Mouse (Mus musculus) spleen, postnatal 10 days (tissue): ENCODE measurements around the gene Ints3.

Source experiments
- DNase-seq, 2 experiments: peaks; one replicate each; pipeline ENCODE4 v3.0.0; 2021 to 2022; ENCODE audit warnings: low spot score in 2 of 2

Gene Ints3

GRCm38 (mm10) chr3:90391004-90391403 lies 42.4 kb downstream of the Ints3 start:
- DNase-seq: no peak

DNA sequence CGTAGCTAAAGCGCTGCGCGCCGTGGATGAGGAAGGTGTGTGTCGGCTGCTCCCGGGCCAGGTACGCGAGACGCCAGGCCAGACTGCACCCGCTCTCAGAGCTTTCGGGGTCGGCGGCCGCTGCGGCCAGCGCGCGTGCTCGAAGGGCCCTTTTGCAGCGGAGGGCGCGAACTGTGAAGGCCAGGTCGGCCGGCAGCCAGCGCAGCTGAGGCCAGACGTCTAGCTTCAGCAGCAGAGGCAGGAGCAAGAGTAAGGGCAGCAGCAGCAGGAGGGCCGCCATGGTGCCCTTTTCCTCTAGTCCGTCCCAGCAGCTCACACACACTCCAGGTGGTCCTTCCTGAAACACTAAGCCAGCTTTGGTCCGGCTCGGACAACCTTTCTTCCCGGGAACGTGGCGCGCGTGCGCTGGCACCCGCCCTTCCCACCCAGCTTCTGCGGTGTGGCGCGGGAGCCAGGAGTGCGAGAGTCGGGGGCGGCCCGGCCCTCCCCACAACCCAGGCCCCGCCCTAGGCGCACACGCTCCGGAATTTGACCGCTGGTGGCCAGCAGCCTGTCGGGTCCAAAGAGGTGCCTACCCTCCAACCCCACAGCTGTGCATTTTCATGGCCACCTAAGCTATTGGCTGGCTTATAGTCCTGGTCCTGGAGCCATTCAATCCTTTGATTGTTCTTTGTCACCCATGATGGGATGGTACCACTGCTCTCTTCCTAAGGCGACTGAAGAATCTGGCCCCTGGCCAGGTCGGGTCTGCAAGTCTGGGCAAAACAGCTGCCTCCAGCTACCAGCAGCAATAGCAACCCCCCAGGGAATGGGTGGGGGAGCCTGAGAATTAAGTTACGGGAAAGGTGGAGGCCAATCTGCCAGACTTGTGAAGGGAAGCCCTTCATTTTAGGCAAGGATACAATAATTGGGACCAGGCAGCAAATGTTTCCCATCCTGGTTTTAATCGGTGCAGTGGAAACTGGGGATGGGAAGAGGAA lies 43.6 kb downstream of the Ints3 start, which contains the start of gene Slc27a3:
Gene Slc27a3, minus strand, starts transcription at position 428 of the 980 bp plus-strand sequence.
- no peak for DNase-seq

DNA sequence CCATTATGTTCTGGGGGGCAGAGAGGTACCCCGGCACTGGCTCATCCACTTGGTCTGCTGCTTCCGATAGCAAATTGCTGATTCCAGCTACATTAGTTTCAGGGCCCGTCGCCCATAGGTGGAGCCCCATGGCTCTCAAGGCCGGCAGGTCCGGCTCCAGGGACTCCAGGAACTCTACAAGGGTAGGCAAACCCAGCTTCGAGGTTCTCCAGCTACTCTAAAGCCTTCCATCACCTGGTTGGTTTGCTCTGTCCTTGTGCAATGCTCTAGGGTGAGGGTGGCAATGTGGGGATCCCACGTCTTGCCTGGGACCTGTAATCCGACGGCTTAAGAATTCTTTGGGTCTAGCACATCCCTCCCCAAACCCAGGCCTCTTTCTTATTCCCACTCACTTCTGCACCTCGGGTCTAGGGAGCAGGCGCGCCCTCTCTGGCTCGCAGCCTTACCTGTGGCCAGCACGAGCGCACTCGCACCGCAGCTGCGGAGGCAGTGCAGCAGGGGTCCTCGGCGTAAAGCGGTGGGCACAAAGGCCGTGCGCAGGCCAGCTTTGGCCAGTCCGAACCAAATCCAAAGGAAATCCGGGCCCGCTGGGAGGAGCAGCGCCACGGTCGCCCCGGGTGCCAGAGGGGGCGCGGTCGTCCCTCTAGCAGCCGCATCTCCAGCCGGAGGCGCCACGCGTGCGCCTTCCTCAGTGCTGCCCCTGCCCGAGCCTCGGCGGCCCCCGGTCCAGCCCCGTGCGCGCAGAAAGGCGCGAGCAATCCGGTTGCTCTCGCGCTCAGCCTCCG lies 44.5 kb downstream of the Ints3 start:
- DNase-seq: no peak

DNA sequence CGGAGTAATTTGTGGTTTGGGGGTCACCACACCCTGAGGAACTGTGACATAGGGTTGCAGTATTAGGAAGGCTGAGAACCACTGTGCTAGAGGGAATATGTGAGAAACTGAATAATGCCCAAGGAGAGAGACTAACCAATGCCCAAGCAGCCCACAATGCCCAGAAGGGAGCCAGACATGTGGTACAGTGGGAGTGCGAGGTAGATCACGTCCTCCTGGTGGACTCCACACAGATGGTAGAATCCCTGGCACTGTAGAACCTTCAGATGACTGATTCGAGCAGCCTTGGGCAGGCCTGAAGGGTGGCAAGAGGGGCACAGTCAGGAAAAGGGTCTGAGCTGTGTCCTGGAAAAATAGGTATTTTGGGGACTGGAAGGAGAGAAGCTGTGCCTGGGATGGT lies 45.2 kb downstream of the Ints3 start:
- no peak for DNase-seq

- no peak for DNase-seq
Observed at GRCm38 (mm10) chr3:90387483-90387882, 45.9 kb downstream of the Ints3 start.

GRCm38 (mm10) chr3:90386817-90387216 lies 46.6 kb downstream of the Ints3 start:
- DNase-seq: no peak

- no peak for DNase-seq
Observed at GRCm38 (mm10) chr3:90384851-90385375, 48.5 kb downstream of the Ints3 start.

GRCm38 (mm10) chr3:90383690-90384089 lies 49.7 kb downstream of the Ints3 start:
- DNase-seq: peak in 1 of 2 experiments; percentile 59

GRCm38 (mm10) chr3:90381727-90382126 lies 51.7 kb downstream of the Ints3 start:
- no peak for DNase-seq

DNA sequence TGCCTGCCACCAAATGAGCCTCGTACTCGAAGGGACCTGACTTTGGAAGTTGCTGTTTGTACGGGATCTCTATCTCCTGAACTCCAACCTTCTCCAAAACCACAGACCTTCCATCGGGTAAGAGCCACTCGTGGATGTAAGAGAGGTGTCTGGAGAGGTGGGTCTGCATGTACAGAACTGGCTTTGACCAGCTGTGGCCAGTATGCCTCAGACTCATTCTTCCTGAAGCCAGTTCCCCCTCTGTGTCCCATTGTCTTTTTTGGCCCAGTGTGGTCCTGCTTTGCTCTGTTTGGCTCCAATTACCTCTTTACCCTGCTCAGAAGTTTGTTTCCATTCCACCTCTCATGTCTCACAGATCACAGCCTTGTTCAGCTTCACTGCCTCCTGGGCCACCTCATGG lies 54.9 kb downstream of the Ints3 start:
- DNase-seq: no peak

GRCm38 (mm10) chr3:90376247-90376585 lies 57.2 kb downstream of the Ints3 start:
- no peak for DNase-seq

GRCm38 (mm10) chr3:90375562-90376246 lies 57.7 kb downstream of the Ints3 start:
- DNase-seq: no peak

DNA sequence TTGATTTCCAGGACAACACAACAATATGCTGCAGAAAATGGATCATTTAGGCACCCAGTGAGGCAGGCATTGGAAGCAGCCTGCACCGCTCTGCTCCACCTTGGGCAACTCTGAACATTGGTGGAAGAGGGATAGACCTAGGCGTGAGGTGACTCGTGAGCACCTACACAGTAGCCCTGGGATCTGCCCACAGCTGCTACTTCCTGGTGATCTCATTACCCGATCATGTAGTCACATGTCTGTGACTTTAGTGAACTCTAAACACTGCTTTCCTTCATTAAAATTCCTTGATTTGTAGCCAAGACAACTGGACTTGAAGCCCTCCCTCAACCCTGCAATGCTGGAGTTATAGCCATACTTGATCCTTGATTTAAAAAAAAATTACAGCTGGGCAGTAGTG lies 59.1 kb downstream of the Ints3 start:
- DNase-seq: no peak

DNA sequence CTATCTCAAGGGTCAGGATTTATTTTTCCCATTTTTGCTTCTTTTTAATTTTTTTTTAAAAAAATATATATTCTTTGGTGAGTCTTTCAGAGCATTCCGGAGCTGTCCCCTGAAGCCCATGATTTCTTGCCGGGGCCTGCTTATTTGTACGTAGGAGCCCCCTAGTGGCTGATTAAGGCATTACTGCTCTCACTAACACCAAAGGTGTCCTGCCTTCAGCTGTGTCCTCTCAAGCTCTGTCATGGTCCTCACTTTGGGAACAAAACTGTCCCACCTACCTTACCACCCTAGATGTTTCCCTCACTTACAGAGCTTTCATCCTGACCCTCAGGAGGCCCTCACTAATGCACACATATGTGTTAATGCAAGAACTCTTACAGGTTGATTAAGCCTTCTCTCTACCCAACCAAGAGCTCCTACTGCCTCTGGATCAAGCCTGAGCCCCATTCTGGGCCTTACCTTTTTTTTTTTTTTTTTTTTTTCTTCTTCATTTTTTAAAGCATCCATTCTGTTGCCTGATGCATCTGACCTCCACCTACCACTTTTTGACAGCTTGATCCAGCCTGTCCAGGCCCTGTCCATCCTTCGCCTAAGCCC lies 59.9 kb downstream of the Ints3 start:
- DNase-seq: peak; percentile 77 to 87

DNA sequence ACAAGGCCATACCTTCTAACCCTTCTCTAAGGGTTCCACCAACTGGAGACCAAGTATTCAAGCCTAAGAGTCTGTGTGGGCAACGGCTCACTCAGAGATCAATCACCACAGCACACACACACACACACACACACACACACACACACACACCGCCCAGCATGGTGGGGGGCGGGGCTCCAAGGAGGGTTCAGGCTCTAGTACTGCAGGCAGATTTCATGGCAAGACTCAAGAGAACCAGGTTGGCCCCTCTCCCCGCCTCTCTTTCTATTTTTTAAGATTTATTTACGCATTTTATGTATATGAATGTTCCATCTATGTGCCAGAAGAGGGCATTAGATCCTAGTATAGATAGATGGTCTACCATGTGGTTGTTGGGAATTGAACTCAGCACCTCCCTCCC lies 60.6 kb downstream of the Ints3 start:
- DNase-seq: no peak

- no peak for DNase-seq
Observed at GRCm38 (mm10) chr3:90371857-90372256, 61.6 kb downstream of the Ints3 start.

DNA sequence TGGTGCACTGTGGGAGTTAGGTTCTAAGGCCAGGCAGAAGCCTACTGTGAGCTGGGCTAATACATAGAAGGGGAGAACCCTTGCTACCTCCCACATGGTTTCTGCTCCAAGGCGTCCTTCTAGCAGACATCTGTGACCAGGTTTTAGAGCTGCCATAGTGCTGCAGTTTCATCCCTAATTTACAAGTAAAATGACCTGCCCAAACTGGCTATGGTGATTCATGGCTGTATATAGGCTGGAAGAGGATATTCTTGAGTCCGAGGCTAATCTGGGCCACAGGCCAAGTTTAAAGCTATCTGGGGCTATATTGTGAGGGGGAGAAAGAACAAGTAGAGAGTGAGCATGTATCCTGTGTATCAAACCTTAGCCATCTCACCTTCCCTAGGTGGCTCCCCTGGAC lies 64.4 kb downstream of the Ints3 start:
- DNase-seq: no peak

DNA sequence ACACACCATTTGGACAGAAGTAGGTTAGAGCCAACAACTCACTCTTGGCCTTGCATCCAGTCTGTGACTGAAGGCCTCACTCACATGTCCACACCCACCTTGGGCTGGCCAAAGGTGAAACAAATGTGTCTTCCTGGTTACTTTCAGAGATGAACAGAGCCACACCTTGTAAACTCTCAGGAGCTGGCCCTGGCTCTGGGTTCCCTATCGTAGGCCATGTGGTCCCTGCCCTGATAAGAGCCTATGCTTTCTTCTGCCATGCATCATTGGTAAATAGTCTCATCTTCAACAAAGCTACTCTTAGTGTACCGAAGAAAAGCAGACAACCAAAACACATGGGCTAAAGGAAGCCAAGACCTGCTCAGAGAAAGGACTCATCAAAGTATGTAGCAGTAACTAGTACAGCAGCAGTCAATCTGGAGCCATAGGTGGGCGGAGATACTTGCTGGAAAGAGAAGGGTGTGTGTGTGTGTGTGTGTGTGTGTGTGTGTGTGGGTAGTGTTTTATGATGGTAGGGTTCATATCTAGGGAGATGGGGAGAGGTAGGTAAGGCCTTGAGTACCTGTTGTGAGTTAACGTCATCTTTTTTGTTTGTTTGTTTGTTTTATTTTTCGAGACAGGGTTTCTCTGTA lies 66.3 kb downstream of the Ints3 start:
- DNase-seq: no peak

GRCm38 (mm10) chr3:90362346-90362745 lies 71.1 kb downstream of the Ints3 start:
- DNase-seq: no peak

GRCm38 (mm10) chr3:90361476-90361875 lies 71.9 kb downstream of the Ints3 start:
- DNase-seq: no peak

DNA sequence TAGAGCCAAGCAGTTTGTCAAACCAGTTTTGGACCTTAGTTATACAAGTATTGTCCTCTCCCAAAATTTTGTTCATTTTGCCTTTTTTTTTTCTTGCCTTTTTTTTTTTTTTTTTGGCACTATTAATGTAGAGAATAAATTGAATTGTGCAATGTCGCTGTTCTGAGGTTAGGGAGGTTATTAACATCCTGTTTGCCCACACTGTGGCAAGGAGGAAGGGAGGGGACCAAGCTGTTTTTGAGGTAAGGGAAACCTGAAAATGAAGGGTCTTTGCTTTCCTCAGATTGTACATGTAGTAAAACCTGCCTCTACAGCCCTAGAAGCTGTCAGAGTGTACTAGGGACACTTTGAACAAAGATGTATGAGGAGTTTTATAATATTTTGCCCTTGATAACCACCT lies 74.2 kb downstream of the Ints3 start:
- DNase-seq: no peak
